Mouse (Mus musculus) lung, embryonic 14.5 days (tissue): ENCODE measurements around the gene Cks2. TPM values are rescaled to one million over a fixed set of nuclear protein-coding genes. Genes with fewer than 3 reads are reported as not detected.

Experiments used
- ATAC-seq: fragments of 200-750 bp; cut with Nextera tagmentation; 2 replicates; pipeline ENCODE4 v1.8.0; 2017; ENCODE audit warnings: mild to moderate bottlenecking, moderate TSS enrichment, moderate library complexity; ENCODE audit not compliant: insufficient read depth
- DNase-seq: peaks from one replicate; pipeline ENCODE4 v3.0.0-alpha.2; 2015
- H3K27ac ChIP-seq: fragments of 300-500 bp; sonication (generic); 2 replicates; pipeline ENCODE4 v1.5.1; 2014; ENCODE audit warnings: low read depth, mild to moderate bottlenecking, moderate library complexity
- H3K27me3 ChIP-seq: fragments of 300-500 bp; sonication (generic); 2 replicates; pipeline ENCODE4 v1.6.1; 2014; ENCODE audit warnings: low read length, control low read depth; ENCODE audit not compliant: insufficient read depth
- H3K36me3 ChIP-seq: fragments of 300-500 bp; sonication (generic); 2 replicates; pipeline ENCODE4 v1.6.1; 2014; ENCODE audit warnings: control low read depth; ENCODE audit not compliant: insufficient read depth
- H3K4me1 ChIP-seq: fragments of 300-500 bp; sonication (generic); 2 replicates; pipeline ENCODE4 v1.6.1; 2014; ENCODE audit warnings: antibody characterized with exemption, control low read depth; ENCODE audit not compliant: insufficient read depth
- H3K4me2 ChIP-seq: fragments of 300-500 bp; sonication (generic); 2 replicates; pipeline ENCODE4 v1.6.1; 2014; ENCODE audit warnings: mild to moderate bottlenecking
- H3K4me3 ChIP-seq: fragments of 300-500 bp; sonication (generic); 2 replicates; pipeline ENCODE4 v1.5.1; 2014; ENCODE audit warnings: low read depth, low read length
- H3K9ac ChIP-seq: fragments of 300-500 bp; sonication (generic); 2 replicates; pipeline ENCODE4 v1.6.1; 2014
- H3K9me3 ChIP-seq: fragments of 300-500 bp; sonication (generic); 2 replicates; pipeline ENCODE4 v1.6.1; 2016; ENCODE audit warnings: low read depth, low read length, control low read depth
- CTCF ChIP-seq: IDR thresholded peaks from 2 replicates; pipeline ENCODE4 v1.5.1; 2016; ENCODE audit warnings: antibody characterized with exemption, low read depth
- WGBS: fragments of 180-500 bp; shearing (Covaris S2); extraction: QIAGEN DNeasy Blood & Tissue Kit; methylation state at CpG from one replicate; pipeline ENCODE4 v1.1.7; 2014; 5-methylcytosine and 5-hydroxymethylcytosine counted together
- polyA plus RNA-seq: library from polyadenylated mRNA; unstranded; fragments of >200 nt; fragmentation: Nextera tagmentation; extraction: Ambion mirVana; gene quantifications from 2 replicates; pipeline ENCODE4 v1.2.1, GENCODE M21; 2014

Cks2 gene
- polyA plus RNA-seq, 1 experiment from 2014 or later: 436 TPM

GRCm38 (mm10) chr13:51697897-51698296, 52.9 kb downstream of the Cks2 start:
- H3K36me3 ChIP-seq: 0 out of 2 replicates have a peak, but pooled peaks cover 3% of the 10 kb centered on the region
- no peak overlapping the region for H3K9ac ChIP-seq
- H3K9me3 ChIP-seq: no peaks in the 10 kb centered on the region
- H3K4me2 ChIP-seq: no peak overlapping the region
- H3K4me3 ChIP-seq: no peak overlapping the region
- no peak for ATAC-seq
- DNase-seq: no peak
- no peaks in the 10 kb centered on the region for H3K27me3 ChIP-seq
- H3K4me1 ChIP-seq: no peaks in the 10 kb centered on the region
- TF ChIP-seq CTCF: no peak
- whole genome bisulfite sequencing: 57% methylated on average over 4 of the region's 4 CpGs
- no peak overlapping the region for H3K27ac ChIP-seq

- Histone ChIP-seq H3K4me2 (no peak overlapping the region), H3K4me3 (no peak overlapping the region), H3K27me3 (no peaks in the 10 kb centered on the region), H3K27ac (no peak overlapping the region), H3K9me3 (no peaks in the 10 kb centered on the region), H3K9ac (no peak overlapping the region), H3K4me1 (no peaks in the 10 kb centered on the region), H3K36me3 (0 out of 2 replicates have a peak, but pooled peaks cover 3% of the 10 kb centered on the region)
- DNase-seq: no peak
- WGBS: 73% methylated on average over 3 of the region's 3 CpGs
- no peak for TF ChIP-seq CTCF
- no peak for ATAC-seq
These were observed 53.3 kb downstream of the Cks2 start for GRCm38 (mm10) chr13:51698318-51698717.

Other genes with a start within 250 kb of the Cks2 start
- 128 and 132 TPM in 2 replicates for gene S1pr3, start 236.6 kb upstream of the Cks2 start, polyA plus RNA-seq
- gene Shc3, start 75.8 kb upstream of the Cks2 start, polyA plus RNA-seq: not detected in 2 replicates
- 26.1 and 31.3 TPM in 2 replicates for gene Secisbp2, start 6.5 kb downstream of the Cks2 start, polyA plus RNA-seq
- gene Sema4d, start 148.5 kb downstream of the Cks2 start, polyA plus RNA-seq: 12.0 and 12.3 TPM in 2 replicates
- 26.1 and 27.2 TPM in 2 replicates for gene Gadd45g, start 201.4 kb downstream of the Cks2 start, polyA plus RNA-seq